Mouse (Mus musculus) liver, embryonic 16.5 days (tissue): ENCODE data around the gene Kpna7. TPM values are rescaled to one million over a fixed set of nuclear protein-coding genes. Genes with fewer than 3 reads are reported as not detected.
A peak's percentile ranks its signal among the peaks of the same experiment; 100 is the strongest.
"Not testable (repeated sequence)": the region's sequence is repeated elsewhere in the genome, so short reads cannot be mapped to it uniquely, and the experiment has no call there.

ENCODE experiments used
- ATAC-seq: fragments of 200-750 bp; cut with Nextera tagmentation; 2 replicates; pipeline ENCODE4 v1.8.0; 2017; ENCODE audit warnings: low read depth, mild to moderate bottlenecking, moderate number of reproducible peaks, moderate library complexity
- H3K27ac ChIP-seq: fragments of 300-500 bp; sonication (generic); 2 replicates; pipeline ENCODE4 v1.5.1; 2014; ENCODE audit warnings: mild to moderate bottlenecking, low read length
- H3K27me3 ChIP-seq: fragments of 300-500 bp; sonication (generic); 2 replicates; pipeline ENCODE4 v1.6.1; 2014; ENCODE audit warnings: low read depth, low read length, mixed read lengths; ENCODE audit not compliant: control insufficient read depth, insufficient read depth
- H3K36me3 ChIP-seq: fragments of 300-500 bp; sonication (generic); 2 replicates; pipeline ENCODE4 v1.6.1; 2014; ENCODE audit warnings: mild to moderate bottlenecking; ENCODE audit not compliant: control insufficient read depth, insufficient read depth
- H3K4me1 ChIP-seq: fragments of 300-500 bp; sonication (generic); 2 replicates; pipeline ENCODE4 v1.6.1; 2014; ENCODE audit warnings: low read depth, low read length, mixed read lengths; ENCODE audit not compliant: control insufficient read depth
- H3K4me2 ChIP-seq: fragments of 300-500 bp; sonication (generic); 2 replicates; pipeline ENCODE4 v1.6.1; 2014; ENCODE audit warnings: low read depth, low read length, mixed read lengths
- H3K4me3 ChIP-seq: fragments of 300-500 bp; sonication (generic); 2 replicates; pipeline ENCODE4 v1.5.1; 2014; ENCODE audit warnings: low read depth, mild to moderate bottlenecking, low read length
- H3K9ac ChIP-seq: fragments of 300-500 bp; sonication (generic); 2 replicates; pipeline ENCODE4 v1.6.1; 2014; ENCODE audit warnings: low read depth, low read length
- H3K9me3 ChIP-seq: fragments of 300-500 bp; sonication (generic); replicated peaks from 2 replicates; pipeline ENCODE4 v1.6.1; 2016; ENCODE audit warnings: low read length; ENCODE audit not compliant: control insufficient read depth
- WGBS: fragments of 180-500 bp; shearing (Covaris S2); extraction: QIAGEN DNeasy Blood & Tissue Kit; methylation state at CpG from one replicate; pipeline ENCODE4 v1.1.7; 2014; ENCODE audit not compliant: insufficient replicate concordance; 5-methylcytosine and 5-hydroxymethylcytosine counted together
- polyA plus RNA-seq: library from polyadenylated mRNA; unstranded; fragments of >200 nt; fragmentation: Nextera tagmentation; extraction: Ambion mirVana; gene quantifications from 2 replicates; pipeline ENCODE4 v1.2.1, GENCODE M21; 2015

The Kpna7 gene
- polyA plus RNA-seq, 1 experiment from 2014 or later = 0.17 TPM

DNA sequence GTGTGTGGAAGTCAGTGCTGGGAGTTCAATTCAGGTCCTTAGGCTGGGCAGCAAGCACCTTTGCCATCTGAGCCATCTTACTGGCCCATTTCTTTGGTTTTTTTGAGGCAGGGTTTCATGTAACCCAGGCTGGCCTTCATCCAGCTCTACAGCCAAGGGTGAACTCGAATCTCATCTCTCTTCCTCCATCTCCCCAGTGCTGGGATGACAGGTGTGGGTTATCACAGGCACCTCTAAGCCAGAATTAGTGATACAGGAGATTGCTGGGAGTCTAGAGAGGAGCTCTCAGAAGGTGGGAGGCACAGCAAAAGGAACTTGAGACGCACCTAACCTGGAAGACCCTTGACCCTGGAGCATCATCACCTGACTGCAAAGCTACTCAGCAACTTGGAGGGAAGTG lies 29.6 kb upstream of the Kpna7 start:
- 30% methylated on average over 2 of the region's 2 CpGs for WGBS
- H3K9ac ChIP-seq = no peak overlapping the region

DNA sequence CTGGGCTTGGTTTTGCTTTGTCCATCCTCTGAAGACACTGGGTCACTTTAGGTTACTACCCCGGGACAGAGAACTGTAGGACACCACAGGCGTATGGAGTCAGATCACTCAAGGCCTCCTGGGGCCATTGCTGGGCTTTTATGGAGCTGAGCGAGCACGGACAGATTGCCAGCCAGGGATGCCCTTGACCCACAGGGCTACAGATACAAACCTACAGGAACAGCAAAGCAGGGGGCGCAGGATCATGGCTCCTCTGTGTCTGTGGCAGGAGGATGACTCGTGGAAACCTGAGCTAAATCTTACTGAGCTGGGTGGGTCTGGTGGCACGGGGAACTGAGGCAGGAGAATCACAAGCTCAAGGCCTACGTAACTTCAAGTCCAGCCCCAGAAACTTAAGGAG lies 28.7 kb upstream of the Kpna7 start:
- Histone ChIP-seq H3K9ac (no peak overlapping the region), H3K27me3 (no peaks in the 10 kb centered on the region), H3K27ac (no peak overlapping the region), H3K36me3 (peaks cover 12% of the 10 kb centered on the region; the same call in 1 of the 2 replicates), H3K4me2 (no peak overlapping the region), H3K9me3 (no peaks in the 10 kb centered on the region), H3K4me3 (no peak overlapping the region), H3K4me1 (peaks cover 9% of the 10 kb centered on the region; the same call in 1 of the 2 replicates)
- WGBS = 60% methylated on average over 8 of the region's 8 CpGs
- no peak for ATAC-seq

More for the DNA sequence above, 29.6 kb upstream of the Kpna7 start:
- Histone ChIP-seq H3K36me3 (peaks cover 9% of the 10 kb centered on the region; the same call in 1 of the 2 replicates), H3K4me2 (peak overlapping the region; percentile 74), H3K4me3 (peak overlapping the region; percentile 67; the same call in 1 of the 2 replicates), H3K27me3 (no peaks in the 10 kb centered on the region), H3K4me1 (peaks cover 9% of the 10 kb centered on the region; the same call in 1 of the 2 replicates), H3K9me3 (no peaks in the 10 kb centered on the region), H3K27ac (no peak overlapping the region)
- ATAC-seq = no peak

DNA sequence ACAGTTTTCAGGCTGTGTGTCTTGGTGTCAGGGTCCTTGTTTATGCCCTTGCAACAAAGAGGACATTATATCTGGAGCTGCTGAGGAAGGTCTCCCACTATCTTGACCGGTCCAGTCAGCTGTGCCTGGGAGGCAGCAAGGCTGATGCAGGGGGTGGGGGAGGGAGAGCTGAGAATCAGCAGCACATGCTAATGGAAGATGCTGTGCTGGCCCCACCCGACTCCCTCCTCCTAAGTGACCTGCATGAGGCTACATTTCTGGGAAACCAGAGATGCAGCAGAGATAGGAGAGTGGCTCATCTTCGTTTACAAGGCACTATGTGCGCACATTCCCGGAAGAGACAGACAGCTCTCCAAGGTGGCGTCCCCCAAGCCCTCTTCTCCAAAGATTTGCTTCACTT lies 26.6 kb upstream of the Kpna7 start:
- H3K27me3 ChIP-seq = no peaks in the 10 kb centered on the region
- H3K9ac ChIP-seq = no peak overlapping the region
- no peak overlapping the region for H3K4me2 ChIP-seq
- peaks cover 25% of the 10 kb centered on the region for H3K36me3 ChIP-seq
- H3K4me3 ChIP-seq = no peak overlapping the region
- no peaks in the 10 kb centered on the region for H3K9me3 ChIP-seq
- H3K4me1 ChIP-seq = peaks cover 9% of the 10 kb centered on the region; the same call in 1 of the 2 replicates
- ATAC-seq = no peak
- 69% methylated on average over 6 of the region's 6 CpGs for WGBS
- no peak overlapping the region for H3K27ac ChIP-seq

DNA sequence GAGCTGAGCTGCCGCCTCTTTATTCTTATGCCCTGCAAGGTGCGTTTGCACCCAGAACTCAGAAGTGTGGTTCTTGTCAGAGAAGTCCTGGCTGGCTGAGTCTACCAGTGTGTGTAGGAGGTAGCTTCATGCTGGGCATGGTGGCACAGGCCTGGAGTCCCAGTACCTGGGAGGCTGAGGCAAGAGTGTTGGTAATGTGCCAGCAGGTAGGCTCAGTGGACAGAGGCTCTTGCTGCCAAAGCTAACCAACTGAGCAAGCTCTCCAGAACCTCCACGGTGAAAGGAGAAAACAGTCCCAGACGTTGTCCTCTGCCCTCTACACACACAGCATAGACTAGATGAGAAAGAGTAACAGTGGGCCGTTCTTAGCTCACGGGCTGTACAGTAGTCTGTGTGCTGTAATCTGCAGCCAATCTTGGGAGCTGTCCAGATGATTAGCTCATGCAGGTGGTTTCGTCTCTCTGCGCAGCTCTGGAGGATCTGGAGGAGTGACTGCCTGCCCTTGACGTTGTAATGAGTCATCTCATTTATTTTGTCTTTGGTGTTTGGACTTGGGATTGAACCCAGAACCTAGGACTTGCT lies 22.0 kb upstream of the Kpna7 start:
- H3K4me1 ChIP-seq = no peaks in the 10 kb centered on the region
- H3K9me3 ChIP-seq = no peaks in the 10 kb centered on the region
- no peak for ATAC-seq
- H3K9ac ChIP-seq = no peak overlapping the region
- no peaks in the 10 kb centered on the region for H3K27me3 ChIP-seq
- WGBS = 81% methylated on average over 9 of the region's 9 CpGs
- peaks cover 53% of the 10 kb centered on the region for H3K36me3 ChIP-seq
- H3K4me3 ChIP-seq = no peak overlapping the region
- H3K4me2 ChIP-seq = no peak overlapping the region
- H3K27ac ChIP-seq = no peak overlapping the region

DNA sequence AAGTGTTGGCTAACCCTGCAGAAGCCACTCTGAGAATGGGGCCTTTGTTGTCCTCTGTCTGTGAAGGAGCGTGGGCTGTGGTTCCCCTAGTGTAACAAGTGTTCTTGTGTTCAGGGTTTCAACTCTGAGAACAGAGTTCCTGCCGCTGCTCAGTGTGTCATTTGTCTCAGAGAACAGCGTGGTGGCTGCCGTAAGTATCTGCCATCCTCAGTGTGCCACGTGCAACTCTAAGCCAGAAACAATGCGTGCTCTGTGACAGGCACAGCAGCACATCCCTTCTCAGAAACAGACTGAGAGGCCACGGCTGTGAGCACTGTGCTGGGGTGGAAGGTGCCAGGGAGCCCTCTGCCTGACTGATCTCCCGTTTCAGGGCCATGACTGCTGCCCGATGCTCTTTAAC lies 20.5 kb upstream of the Kpna7 start:
- Histone ChIP-seq H3K4me3 (no peak overlapping the region), H3K9me3 (no peaks in the 10 kb centered on the region), H3K27ac (no peak overlapping the region), H3K4me2 (no peak overlapping the region), H3K27me3 (no peaks in the 10 kb centered on the region), H3K36me3 (peaks cover 54% of the 10 kb centered on the region), H3K4me1 (no peaks in the 10 kb centered on the region), H3K9ac (no peak overlapping the region)
- WGBS = 83% methylated on average over 9 of the region's 9 CpGs
- no peak for ATAC-seq

DNA sequence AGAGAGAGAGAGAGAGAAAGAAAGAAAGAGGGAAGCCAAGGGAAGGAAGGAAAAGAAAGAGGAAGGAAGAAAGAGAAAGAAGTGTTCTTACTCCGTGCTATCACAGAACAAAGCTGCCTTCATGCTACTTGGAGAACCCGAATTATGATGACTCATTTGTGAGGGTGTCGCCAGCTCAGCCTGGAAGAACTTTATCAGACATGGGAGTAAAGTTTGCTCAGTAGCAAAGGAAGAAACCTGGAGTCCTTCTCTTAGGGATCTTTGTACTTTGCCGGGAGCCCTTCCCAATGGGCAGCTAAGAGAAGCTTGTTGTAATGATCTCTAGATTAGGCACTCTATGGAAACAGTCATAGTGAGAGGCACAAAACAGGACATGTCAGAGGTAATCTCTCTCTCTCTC lies 18.9 kb upstream of the Kpna7 start:
- Histone ChIP-seq H3K4me3 (no peak overlapping the region), H3K27ac (no peak overlapping the region), H3K4me2 (no peak overlapping the region), H3K4me1 (no peaks in the 10 kb centered on the region), H3K36me3 (peaks cover 48% of the 10 kb centered on the region), H3K9ac (no peak overlapping the region), H3K9me3 (no peaks in the 10 kb centered on the region), H3K27me3 (no peaks in the 10 kb centered on the region)
- 37% methylated on average over 4 of the region's 4 CpGs for WGBS
- ATAC-seq = no peak

DNA sequence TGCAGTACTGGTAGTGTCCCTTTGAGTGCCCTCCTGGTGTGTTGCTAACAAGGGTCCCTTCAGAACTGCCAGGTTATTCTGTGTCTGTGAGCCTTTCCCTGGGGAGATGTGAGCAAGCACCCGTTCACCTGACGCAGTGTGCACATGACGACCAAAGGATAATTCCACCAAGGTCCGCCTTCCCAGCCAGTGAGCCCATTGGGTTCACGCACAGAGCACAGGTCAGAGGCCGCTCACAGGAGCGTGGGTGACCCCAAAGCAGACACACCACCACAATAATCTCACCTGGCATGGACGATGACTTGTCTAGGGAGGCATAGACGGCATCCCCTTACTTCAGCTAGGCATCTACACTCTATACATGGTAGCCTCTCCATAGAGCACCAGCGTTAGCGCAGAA lies 17.6 kb upstream of the Kpna7 start:
- 92% methylated on average over 11 of the region's 11 CpGs for WGBS
- peaks cover 47% of the 10 kb centered on the region for H3K36me3 ChIP-seq
- ATAC-seq, H3K9me3 ChIP-seq, H3K9ac ChIP-seq, H3K4me3 ChIP-seq, H3K4me1 ChIP-seq, H3K27ac ChIP-seq, H3K27me3 ChIP-seq, H3K4me2 ChIP-seq: not testable (repeated sequence)

DNA sequence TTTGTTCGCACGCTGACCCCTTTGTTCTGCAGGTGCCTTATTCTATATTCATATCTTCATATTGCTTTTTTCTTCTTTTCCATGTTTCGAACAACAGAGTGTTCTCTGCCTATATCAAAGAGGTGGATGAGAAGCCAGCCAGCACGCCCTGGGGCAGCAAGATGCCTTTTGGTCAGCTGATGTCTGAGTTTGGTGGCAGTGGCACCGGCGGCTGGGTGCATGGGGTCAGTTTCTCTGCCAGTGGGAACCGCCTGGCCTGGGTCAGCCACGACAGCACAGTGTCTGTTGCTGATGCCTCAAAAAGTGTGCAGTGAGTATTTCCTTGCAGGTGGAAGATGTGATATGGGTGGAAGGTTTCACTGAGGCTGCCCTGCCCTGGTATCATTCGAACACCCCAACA lies 17.1 kb upstream of the Kpna7 start:
- ATAC-seq = no peak
- no peak overlapping the region for H3K27ac ChIP-seq
- no peaks in the 10 kb centered on the region for H3K4me1 ChIP-seq
- WGBS = 85% methylated on average over 9 of the region's 9 CpGs
- no peak overlapping the region for H3K9ac ChIP-seq
- no peaks in the 10 kb centered on the region for H3K9me3 ChIP-seq
- H3K27me3 ChIP-seq = no peaks in the 10 kb centered on the region
- peaks cover 46% of the 10 kb centered on the region for H3K36me3 ChIP-seq
- H3K4me2 ChIP-seq = no peak overlapping the region
- no peak overlapping the region for H3K4me3 ChIP-seq

DNA sequence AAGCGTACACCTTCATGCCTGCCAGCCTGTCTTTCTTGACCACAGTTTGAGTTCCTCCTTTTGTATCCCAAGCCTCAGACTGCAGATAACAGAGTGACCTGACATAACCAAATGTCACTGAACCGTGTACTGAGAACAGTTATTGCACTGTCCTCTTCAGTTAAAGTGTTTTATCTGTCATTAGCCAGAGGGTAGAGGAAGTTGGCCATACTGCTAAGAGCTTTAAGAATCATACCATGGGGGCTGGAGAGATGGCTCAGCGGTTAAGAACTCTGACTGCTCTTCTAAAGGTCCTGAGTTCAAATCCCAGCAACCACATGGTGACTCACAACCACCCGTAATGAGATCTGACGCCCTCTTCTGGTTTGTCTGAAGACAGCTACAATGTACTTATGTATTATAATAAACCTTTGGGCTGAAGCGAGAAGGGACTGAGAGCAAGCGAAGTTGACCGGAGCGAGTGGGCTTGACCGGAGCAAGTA lies 14.6 kb upstream of the Kpna7 start:
- ATAC-seq = no peak
- 61% methylated on average over 10 of the region's 10 CpGs for WGBS

More for the DNA sequence above, 14.6 kb upstream of the Kpna7 start:
- Histone ChIP-seq H3K27ac (no peak overlapping the region), H3K4me3 (no peak overlapping the region), H3K4me2 (no peak overlapping the region), H3K36me3 (peaks cover 42% of the 10 kb centered on the region), H3K9me3 (no peaks in the 10 kb centered on the region), H3K4me1 (no peaks in the 10 kb centered on the region), H3K9ac (no peak overlapping the region), H3K27me3 (no peaks in the 10 kb centered on the region)
